Mouse (Mus musculus) small intestine, adult 2 months (tissue): ENCODE data around the gene Slc35f4.

Experiments
- CTCF ChIP-seq: fragments of 200-500 bp; IDR thresholded peaks from 2 replicates; pipeline ENCODE4 v1.5.1; 2012; ENCODE audit warnings: low read depth, mild to moderate bottlenecking, control low read depth, inconsistent platforms, low read length, moderate library complexity, mixed read lengths; ENCODE audit not compliant: insufficient replicate concordance, insufficient read length; ENCODE audit errors: extremely low read depth
- POLR2A ChIP-seq: fragments of 200-500 bp; IDR thresholded peaks from 2 replicates; pipeline ENCODE4 v1.6.1; 2012; ENCODE audit warnings: low read depth, mild to moderate bottlenecking, control low read depth, inconsistent platforms, low read length, moderate library complexity

DNA sequence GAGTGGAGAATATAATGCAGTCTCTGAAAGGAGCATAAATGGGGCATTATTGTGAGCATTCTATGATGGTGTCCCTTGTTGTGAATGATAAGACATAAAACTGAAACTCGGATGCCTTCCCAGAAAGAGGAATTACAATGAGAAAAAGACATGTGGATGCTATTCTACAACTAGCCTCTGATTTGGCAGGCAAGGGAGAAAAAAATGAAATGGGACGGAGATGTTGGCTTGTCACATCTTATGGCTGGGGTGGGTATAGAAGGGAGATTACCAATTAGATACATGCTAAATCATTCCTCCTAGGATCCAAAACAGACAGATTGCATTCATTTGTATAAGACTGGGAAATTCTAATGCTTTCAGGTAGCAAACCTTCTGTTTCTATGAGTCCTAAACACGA is 65.0 kb downstream of the Slc35f4 start:
- TF ChIP-seq POLR2A: no peak
- TF ChIP-seq CTCF: no peak
